Mouse (Mus musculus): Measurements from ENCODE around the gene Acss1.
A peak's percentile ranks its signal among the peaks of the same experiment; 100 is the strongest.

The Acss1 gene

DNA sequence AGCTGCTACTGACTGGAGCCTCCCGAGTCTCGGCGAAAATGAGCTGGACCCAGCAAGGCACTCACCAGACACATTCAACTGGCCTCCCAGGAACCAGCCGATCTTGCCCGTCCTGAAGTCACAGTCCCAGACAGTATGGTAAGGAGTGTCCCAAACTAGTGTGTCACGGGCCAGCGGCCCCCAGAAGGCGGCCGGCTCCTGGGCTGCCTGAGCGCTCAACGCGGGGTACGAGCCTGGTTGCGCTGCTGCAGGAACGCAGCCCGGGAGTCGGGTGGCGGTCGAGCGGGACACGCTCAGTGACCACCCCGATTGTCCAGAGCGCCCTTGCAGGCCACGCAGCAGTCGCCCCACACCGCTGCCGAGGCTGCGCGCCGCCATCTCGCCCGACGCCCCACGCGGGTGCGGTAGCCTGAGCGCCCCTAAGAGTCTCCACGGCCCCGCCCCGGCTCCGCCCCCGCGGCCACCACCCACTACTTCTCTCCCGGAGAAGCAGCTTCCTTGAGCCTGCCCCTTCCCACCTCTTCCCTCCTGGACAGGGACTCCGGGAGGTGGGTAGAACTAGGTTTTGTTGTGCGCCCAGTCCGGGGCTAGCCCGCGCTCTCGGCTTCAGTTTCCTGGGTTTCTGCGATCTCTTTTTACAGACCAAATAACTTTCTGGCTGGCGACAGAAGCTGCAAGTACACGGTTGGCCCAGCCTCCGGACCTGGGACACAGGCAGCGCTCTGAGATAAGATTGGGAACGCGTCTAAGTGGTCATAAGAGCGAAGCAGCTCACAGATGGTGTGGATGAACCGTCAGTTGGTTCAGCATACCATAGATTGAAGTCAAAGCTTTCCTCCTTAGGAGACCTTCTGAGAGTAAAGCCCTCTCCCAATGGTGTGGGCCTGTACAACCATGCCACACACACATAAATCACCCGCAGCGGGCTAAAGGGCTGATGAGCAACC lies at the start of gene Acss1:
TSS of gene Acss1 (minus strand) at position 681 of the 947 bp plus-strand sequence.
- peak; percentile 57 for DNase-seq (ENCODE audit: low read depth)

DNA sequence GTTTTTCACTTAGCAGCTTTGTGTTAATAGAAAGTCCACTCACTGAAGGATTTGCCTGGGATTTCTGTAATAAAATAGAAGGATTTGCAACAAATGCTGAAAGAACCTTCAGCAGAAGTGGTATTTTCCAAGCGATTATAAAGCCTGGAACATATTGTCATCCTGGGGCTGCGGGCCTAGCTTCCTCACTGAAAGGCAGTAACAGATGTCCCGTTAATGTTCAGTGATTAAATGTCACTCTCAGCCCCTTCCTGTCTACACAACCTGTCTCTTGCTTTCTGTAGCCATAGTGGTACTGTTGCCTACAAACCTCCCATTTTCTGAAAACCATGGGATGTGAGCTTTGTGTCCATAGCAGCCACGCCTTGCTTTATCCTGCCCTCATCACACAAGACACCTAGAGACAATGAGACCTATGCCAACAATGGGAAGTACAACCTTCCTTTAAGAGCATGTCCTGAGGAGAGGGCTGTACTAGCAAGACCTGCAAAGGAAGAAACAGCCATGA lies 43.9 kb upstream of the Acss1 start:
- DNase-seq (ENCODE audit: low read depth), result no peak

DNA sequence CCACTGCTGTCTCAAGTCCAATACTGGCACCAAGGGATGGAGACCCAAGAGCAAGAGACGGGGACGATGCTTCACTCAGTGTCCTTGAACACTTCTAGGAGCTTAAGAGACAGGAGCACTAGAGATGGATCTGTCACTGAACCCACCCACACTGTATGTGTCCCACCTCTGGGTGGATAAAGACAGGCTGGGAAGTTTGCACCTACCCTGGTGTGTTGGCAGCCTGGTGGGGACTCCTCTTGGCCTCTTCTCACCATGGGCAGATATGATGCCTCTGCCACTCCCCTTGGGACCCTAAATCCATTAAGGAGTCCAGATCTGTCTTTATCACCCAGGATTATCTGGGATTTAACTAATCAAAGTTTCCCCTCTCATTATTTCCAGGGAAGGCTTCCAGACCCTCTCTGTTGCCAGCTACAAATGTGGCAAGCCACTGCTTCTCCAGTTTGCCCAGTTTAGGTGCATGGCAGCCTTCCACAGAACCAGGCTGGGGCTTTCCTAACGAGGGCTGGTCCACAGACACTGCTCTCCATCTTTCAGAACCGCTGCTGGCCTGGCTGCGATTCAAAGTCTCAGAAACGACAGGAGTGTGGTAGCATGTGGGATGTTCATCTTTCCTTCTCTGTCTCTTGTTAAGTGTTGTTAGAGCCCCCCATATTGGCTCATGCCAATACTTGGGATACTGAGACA lies 23.3 kb upstream of the Acss1 start:
- DNase-seq (ENCODE audit: low read depth), result no peak

DNA sequence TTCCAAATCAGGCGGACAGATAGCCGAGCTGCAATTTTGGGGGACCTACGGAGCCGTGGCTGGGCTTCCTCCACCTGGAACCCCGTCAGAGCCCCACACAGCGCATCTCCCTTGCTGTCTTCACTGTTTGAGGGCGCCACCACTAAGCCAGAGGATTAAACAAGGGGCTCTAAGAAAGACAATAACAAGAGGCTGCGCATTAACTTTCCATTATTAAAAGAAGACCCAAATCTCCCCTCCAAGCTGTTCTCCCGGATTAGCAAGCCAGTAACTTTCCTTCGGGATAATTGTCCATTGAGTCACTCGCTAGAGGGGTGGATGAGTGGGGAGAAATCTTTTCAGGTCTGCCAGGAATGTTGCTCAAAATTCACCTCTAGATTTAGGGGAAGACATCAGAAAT lies 21.9 kb upstream of the Acss1 start:
- DNase-seq (ENCODE audit: low read depth), result no peak

DNA sequence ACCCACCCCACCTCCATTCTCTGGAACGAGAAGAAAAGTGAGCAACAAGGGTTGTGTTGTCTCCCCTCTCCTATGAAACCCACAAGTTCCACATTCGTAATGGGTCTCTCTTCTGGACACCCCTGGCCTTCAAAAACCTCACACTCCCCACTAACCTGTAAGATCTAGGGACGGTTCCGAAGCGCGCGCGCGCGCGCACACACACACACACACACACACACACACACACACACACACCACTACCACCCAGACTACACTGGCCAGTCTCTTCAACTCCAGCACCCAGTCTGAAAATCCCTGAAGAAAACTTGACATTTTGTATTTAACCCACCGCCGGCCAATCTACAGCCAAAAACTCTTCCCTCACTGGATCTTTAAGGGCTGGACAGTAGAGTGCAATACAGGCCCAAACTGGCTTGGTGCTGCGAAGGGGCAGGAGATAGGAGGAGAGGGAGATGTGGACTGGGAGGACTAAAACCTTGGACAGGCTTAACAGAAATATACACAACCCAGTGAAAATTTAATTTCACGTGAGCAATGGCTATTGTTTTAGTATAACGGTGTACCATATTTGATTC lies 21.0 kb upstream of the Acss1 start, which contains the start of gene Vsx1:
TSS of gene Vsx1 (minus strand) at position 138 of the 578 bp plus-strand sequence.
- DNase-seq (ENCODE audit: low read depth), result no peak

DNA sequence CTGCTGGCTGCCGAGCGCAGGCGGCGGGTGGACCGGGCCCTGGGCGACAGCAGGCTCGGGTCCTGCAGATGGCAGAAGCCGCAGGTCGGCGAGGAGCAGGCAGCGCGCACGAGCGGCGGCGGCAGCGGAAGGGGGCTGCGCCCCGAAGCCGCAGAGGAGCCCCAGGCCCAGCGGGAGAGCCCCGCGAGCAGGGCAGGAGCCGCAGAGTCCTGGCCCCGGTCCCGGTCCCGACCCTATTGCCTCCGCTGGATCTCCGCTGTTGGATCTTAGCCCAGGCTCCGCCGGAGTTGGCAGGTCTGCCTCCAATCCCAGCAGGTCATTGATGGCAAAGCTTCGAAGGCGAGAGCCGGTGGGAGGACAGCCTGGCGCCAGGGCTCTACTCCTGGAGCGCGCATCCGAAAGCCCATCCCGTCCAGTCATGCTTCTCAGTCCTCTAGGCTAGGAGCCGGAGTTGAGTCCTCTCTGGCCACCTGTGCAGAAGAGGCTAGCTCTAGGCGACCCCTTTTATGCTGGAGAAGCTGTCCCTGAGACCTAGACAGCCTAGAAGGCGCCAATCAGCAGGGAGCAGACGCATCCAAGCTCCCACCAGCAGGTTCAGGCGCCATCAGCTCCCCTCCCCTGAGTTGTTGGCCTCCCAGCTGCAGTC lies 20.4 kb upstream of the Acss1 start:
- DNase-seq (ENCODE audit: low read depth), result no peak

DNA sequence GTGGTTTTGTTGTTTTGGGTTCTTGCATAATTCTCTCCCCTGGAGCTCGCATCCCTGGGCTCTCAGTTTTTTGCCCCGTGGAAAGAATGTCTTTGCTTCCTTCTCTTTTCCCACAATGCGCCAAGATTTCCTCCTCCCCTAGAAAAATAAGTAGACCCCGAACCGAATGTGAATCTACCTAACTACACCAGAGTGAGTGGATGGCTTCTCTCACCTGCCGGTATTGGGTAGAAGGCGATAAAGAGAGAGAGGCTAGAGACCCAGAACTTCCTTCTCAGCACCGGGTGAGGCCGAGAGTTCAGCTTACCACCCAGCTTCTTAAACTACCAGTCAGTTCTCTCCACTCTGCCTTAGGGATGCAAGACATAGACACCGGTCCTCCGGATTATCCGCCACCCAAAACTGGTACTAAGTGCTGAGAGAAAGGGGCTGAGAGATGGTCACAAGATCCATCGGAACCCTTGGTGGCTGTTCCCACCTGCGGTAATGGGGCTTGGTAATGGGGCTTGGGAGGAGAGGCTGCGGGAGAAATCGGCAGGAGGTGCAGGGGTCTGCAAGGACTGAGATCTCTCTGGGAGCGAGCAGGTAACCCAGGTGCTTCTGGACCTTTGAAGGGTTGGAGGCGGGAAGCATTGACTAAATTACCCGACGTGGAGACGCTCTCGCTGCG lies 19.7 kb upstream of the Acss1 start:
- DNase-seq (ENCODE audit: low read depth), result no peak

DNA sequence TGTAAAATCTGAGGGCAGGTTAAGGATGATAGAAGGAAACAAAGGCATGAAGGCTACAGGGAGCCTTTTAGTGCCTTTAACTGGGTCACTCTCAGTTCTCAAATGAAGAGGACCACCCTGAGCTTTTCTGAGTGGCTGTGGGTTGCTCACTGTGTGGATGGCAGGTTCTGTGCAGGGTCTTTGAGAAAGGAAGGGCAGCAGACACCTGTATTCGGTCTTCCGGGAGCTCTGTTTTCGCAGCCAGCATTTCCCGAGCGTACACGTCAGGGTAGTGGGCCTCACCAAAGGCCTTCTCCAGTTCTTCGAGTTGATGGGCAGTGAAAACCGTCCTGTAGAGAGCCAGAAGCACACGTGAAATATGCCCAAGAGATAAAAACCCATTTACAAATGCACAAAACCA lies 17.1 kb upstream of the Acss1 start:
- no peak for DNase-seq (ENCODE audit: low read depth)

DNA sequence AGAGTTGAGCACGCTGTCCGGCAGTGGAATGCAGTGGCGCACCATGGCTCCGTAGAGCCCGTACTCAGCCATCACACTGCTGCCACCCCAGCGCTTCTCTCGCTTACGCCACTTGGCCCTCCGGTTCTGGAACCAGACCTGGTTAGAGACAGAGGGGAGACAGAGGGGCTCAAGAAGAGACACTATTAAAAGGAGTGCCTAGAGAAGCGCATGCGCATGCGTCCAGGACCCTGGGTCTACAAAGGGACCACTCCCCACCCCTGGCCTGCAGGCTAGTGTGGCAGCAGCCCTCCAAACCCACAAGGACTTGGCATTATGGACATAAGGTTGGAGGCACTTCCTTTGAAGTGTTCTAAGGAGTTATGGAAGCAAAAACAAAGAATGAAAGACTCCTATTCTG lies 16.2 kb upstream of the Acss1 start:
- DNase-seq (ENCODE audit: low read depth), result no peak

DNA sequence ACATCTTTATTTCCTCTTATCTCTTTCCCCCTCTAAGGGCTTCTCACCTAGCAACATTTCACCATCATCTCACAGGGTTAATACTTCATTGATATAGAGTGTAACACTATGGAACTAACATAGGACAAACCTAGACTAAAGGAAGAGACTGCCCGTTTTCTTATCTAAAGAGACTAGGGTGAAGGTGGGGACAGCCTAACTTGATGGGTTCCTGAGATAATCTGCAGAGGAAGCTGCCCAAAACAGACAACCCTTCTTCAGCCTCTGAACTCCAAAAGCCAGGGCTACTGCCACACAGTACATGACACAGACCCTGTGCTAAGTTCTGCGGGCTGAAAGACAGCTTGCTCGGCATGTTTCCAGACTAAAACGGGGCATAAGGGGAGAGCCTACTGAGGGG lies 13.3 kb upstream of the Acss1 start:
- DNase-seq (ENCODE audit: low read depth), result no peak

DNA sequence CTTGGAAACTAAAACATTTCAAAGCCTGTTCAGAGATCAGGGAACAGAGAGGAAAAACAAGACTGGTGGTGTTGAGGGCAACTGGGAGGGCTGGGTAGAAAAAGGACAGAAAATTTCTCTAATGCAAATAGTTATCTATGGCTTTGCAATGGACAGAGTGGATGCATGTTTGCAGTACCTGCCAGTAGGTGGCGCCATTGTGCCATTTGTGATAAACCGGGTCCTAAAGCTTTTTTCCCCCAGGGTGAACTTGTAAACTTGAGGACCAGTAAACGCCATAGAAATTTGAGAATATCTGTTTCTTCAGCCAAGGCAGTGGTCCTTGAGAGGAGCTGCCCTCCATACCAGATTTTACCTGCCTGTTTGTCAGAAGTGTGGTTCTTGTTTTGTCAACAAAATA lies 10.1 kb upstream of the Acss1 start:
- peak; percentile 84 for DNase-seq (ENCODE audit: low read depth)

DNA sequence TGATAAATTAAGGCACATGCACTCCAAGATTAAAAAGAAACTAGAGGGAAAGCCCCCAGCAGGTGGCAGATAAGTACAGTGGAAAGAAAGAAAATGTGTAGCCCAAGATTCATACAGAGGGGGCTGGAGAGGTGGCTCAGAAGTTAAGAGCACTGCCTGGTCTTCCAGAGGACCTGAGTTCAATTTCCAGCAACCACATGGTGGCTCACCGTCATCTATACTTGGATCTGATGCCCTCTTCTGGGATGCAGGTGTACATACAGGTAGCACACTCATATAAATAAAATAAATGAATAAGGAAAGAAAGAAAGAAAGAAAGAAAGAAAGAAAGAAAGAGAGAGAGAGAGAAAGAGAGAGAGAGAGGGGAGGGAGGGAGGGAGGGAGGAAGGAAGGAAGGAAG lies 7.2 kb upstream of the Acss1 start:
- peak; percentile 39 for DNase-seq (ENCODE audit: low read depth)

DNA sequence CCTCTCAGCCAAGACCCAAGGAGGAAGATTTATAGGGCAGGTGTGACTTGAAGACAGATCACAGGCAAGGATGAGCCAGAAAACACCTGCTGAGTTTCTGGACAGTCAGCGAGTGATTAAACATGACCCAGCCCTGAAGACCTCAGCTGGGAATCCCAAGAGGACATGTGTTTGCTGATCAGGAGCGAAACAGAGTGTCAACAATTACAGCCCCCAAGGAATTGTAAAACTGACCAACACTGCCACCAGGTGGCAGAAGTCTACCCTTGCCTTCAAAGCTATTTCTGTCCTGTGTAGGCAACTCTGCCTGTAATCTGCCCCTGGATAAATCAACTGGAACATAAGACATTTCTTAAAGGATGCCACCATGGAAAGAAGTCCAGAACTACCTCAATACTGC lies 6.6 kb upstream of the Acss1 start:
- DNase-seq (ENCODE audit: low read depth), result peak; percentile 86

DNA sequence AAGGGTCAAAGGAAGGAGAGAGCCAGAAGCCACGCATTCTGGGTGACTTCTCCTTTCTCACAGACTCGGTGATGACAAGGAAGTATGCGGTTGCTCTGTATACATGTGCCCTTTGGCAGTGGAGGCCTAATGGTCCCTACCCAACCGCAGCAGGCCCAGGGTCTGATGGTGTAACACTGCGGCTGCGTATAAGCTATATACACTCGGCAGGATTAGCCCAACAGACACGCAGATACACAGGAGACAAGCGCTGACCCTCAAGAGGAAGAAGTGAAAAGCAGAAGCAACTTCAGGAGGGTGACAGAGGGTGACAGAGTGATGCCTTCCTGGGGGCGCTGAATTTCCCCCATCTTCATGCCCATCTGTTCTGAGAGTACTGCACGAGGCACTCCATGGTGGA lies 5.6 kb upstream of the Acss1 start:
- no peak for DNase-seq (ENCODE audit: low read depth)

DNA sequence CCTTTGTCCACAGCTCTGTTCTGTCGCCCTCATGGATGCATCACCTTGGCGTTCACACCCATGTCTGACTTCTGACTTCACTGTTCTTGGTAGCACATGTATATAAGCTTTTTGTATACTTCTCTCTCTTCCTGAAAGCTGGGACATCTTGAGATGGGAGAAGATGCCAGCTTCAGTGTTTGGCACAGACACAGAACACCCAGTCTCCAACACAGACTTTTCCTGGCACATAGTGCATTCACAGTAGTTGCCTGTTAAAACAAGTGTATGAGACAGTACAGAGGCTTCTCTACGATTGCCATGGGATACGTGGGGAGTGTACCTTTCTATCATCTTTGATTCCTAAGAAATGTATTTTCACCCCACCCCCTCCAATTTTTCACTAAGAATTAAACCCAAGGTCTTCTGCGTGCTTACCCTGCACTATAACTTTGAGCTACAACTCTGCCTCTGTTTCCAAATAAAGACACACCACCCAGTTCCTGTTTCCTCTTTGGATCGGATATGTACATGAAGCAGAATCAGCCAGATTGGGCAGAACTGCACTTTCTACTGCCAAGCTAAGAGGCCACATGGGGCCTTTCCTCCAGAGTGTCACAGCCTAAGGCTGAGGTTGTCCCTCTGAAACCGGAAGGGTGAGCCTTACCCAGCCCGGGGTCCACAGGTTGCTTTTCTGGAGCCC lies 3.5 kb upstream of the Acss1 start:
- no peak for DNase-seq (ENCODE audit: low read depth)

DNA sequence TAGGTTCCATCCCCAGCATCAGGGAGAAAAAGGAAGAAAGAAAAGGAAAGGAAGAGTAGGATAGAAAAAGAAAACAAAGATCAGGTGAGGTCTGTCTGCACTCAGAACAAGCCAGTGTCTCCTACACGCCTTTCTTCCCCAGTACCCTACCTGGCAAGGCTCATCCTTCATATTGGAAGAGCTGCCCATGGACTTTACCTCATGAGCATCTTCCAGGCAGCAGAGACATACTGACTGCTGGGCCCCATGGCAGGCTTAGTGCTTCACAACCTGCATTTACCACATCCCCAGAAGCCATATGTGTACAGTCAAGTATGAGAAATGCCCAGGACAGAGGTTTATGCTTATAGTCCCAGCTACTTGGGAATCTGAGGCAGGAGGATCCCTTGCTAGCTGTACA lies 2.6 kb upstream of the Acss1 start:
- no peak for DNase-seq (ENCODE audit: low read depth)

DNA sequence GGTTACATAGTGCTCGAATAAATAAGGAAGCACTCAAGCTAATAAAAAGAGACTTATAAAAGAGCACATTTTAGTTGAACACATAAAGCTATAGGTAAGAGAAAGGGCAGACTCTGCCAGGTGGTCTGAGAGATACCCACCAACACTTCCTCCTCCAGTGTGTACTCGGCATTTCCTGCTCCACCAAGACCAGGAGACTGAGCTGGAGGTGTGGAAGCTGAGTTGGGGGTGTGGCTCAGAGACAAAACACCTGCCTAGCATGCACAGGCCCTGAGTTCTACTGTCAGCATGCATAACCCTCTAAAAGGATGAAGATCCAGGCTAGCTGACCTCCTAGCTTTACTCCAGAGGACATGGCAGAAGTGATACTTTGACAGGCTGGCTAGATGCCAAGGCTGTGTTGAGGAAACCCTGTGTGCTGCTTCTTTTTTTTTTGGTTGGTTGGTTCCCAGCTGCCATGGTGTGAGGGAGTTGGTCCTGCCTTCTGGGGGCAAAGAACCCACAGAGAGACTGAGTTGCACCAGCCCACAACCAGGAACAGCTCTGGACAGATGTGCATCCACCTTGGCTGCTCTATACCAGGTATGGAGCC lies 1.2 kb upstream of the Acss1 start:
- DNase-seq (ENCODE audit: low read depth), result no peak

DNA sequence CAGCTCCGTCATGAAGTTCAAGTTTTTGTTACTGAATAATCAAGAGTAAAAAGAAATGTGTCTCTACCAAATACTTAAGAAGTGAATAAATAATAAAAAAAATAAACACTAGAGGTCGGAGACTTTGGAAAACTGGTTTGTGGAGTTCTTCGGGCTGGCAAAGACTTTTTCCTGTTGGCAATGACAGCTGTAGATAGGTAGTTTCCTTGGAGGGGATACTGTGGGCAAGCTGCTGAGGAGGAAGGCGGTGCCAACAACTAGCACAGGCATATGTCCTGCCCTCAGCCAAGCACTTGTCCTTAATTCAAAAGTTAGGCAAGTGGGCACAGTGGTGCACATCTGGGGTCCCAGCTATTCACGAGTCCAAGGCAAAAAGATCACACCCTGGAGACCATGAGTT lies 656 bp upstream of the Acss1 start:
- no peak for DNase-seq (ENCODE audit: low read depth)

DNA sequence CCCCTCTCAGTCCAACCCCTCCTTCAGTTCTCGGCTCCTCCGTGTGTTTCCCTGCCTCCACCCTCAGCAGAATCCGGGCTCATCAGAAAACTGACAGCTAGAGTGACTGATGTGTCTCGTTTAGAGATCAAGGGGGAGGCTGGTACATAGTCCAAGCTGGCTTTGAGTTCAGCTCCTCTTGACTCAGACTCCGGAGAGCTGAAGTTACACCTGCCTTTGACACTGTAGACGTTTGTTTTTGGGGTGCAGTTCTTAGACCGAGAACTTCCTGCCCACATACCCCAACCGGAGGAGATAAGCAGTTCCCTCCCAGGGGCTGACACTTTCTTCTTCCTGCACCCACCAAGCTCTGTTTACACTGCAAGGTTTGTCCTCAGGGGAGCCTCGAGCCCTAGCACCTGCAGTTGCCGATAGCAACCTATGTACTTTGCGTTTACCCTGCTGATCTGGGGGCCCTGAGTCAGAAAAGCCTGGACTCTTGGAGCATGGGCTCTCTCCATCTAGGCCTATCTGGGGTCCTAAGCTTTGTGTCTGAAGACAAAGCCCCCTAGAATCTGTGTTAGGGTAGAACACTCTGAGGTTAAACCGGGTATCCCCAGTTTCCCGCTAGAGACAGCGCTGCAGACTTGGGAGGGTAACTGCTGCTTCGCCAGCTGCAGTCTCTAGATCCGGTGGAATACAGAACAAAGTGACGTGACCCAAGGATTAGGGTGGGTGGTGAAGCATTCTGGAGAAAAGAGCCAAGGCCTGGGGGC lies 1.1 kb downstream of the Acss1 start:
- peak; percentile 87 for DNase-seq (ENCODE audit: low read depth)

DNA sequence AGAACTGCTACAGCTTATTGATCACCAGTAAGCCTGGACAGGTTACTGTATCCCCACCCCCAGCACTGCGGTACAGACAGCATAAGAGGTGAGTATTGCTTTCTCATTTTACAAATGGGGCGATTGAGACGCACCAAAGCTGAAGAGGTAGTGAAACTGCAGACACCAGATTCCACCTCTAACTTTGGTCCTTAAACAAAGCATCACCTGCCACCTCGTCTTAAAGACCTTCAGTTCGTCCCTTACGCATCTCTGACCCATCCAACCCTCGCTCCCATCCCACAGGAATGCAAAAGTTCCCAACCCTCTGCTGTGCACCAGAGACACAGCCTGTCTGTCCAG lies 1.6 kb downstream of the Acss1 start:
- no peak for DNase-seq (ENCODE audit: low read depth)

Measured in naive thymus-derived CD4-positive, alpha-beta T cell, adult 2 months (primary cell).